Mouse (Mus musculus) heart, adult 8-10 months (tissue): Measurements from ENCODE around the gene Whrn. TPM values are rescaled to one million over a fixed set of nuclear protein-coding genes. Genes with fewer than 3 reads are reported as not detected.

Experiments used
- DNase-seq: peaks from one replicate; pipeline ENCODE4 v3.0.0; 2022; ENCODE audit warnings: low spot score
- total RNA-seq, 4 experiments: library from RNA; stranded (reverse); gene quantifications; 2 replicates each; pipeline ENCODE4 v1.2.4; 2022

Whrn gene
- total RNA-seq, 4 experiments from 2014 or later: 18.5 to 38.1 (median 20.6) TPM

GRCm38 (mm10) chr4:63409317-63409907 lies 86.4 kb downstream of the Whrn start:
- peak; percentile 67 for DNase-seq

- peak; percentile 65 for DNase-seq
Observed at GRCm38 (mm10) chr4:63408649-63409048, 87.1 kb downstream of the Whrn start.

GRCm38 (mm10) chr4:63408247-63408646 lies 87.5 kb downstream of the Whrn start:
- no peak for DNase-seq

- DNase-seq: no peak
Observed at GRCm38 (mm10) chr4:63405683-63406082, 90.1 kb downstream of the Whrn start.

GRCm38 (mm10) chr4:63405051-63405450 lies 90.7 kb downstream of the Whrn start:
- DNase-seq: no peak

- DNase-seq: no peak
Observed at GRCm38 (mm10) chr4:63404205-63404604, 91.6 kb downstream of the Whrn start.

- peak; percentile 91 for DNase-seq
Observed at GRCm38 (mm10) chr4:63403040-63403959, 92.5 kb downstream of the Whrn start, which contains the start of gene Akna. Akna (minus strand) TSS chr4:63403354.

- DNase-seq: no peak
Observed at GRCm38 (mm10) chr4:63402558-63402957, 93.2 kb downstream of the Whrn start.

- DNase-seq: no peak
Observed at GRCm38 (mm10) chr4:63402056-63402455, 93.7 kb downstream of the Whrn start.

GRCm38 (mm10) chr4:63401620-63402019 lies 94.2 kb downstream of the Whrn start:
- no peak for DNase-seq

- no peak for DNase-seq
Observed at GRCm38 (mm10) chr4:63400541-63401306, 95.1 kb downstream of the Whrn start.

- DNase-seq: peak; percentile 65
Observed at GRCm38 (mm10) chr4:63399691-63400270, 96.0 kb downstream of the Whrn start.

GRCm38 (mm10) chr4:63398854-63399609 lies 96.8 kb downstream of the Whrn start:
- no peak for DNase-seq

GRCm38 (mm10) chr4:63397981-63398537 lies 97.7 kb downstream of the Whrn start:
- no peak for DNase-seq

GRCm38 (mm10) chr4:63391322-63391721 lies 104.5 kb downstream of the Whrn start:
- DNase-seq: no peak

GRCm38 (mm10) chr4:63389887-63390528 lies 105.8 kb downstream of the Whrn start:
- DNase-seq: no peak

GRCm38 (mm10) chr4:63389121-63389886 lies 106.5 kb downstream of the Whrn start:
- no peak for DNase-seq

GRCm38 (mm10) chr4:63388029-63388428 lies 107.8 kb downstream of the Whrn start:
- DNase-seq: no peak

- DNase-seq: no peak
Observed at GRCm38 (mm10) chr4:63385784-63386183, 110.0 kb downstream of the Whrn start.
